Mouse (Mus musculus) G1E (cell line): ENCODE results near the gene Rhob. TPM values are rescaled to one million over a fixed set of nuclear protein-coding genes. Genes with fewer than 3 reads are reported as not detected.

Experiments
- ATAC-seq: 2 replicates; pipeline ENCODE4 v1.8.0; 2016; ENCODE audit warnings: mild to moderate bottlenecking; ENCODE audit not compliant: insufficient number of reproducible peaks, poor library complexity, low FRiP score, severe bottlenecking; ENCODE audit errors: extremely low read depth
- DNase-seq: peaks from one replicate; pipeline ENCODE4 v3.0.0; 2012; ENCODE audit warnings: low spot score
- H3K27me3 ChIP-seq: 2 replicates; pipeline ENCODE4 v1.6.1; 2012; ENCODE audit warnings: mild to moderate bottlenecking, low read length, inconsistent platforms; ENCODE audit not compliant: insufficient read depth
- H3K36me3 ChIP-seq: replicated peaks from 2 replicates; pipeline ENCODE3; 2012; ENCODE audit warnings: mild to moderate bottlenecking, inconsistent platforms
- H3K4me1 ChIP-seq: 2 replicates; pipeline ENCODE4 v1.6.1; 2012; ENCODE audit warnings: low read depth, low read length, inconsistent platforms, mixed read lengths; ENCODE audit not compliant: insufficient read depth
- H3K4me3 ChIP-seq: 2 replicates; pipeline ENCODE4 v1.5.1; 2012; ENCODE audit warnings: low read depth, mild to moderate bottlenecking, inconsistent platforms, low read length, moderate library complexity, mixed read lengths
- H3K9me3 ChIP-seq: replicated peaks from 2 replicates; pipeline ENCODE4 v1.6.1; 2012; ENCODE audit warnings: inconsistent platforms
- CTCF ChIP-seq: IDR thresholded peaks from 2 replicates; pipeline ENCODE4 v1.5.1; 2012; ENCODE audit warnings: low read depth, low read length, inconsistent platforms, mixed read lengths
- GATA1 ChIP-seq: IDR thresholded peaks from 2 replicates; pipeline ENCODE4 v1.6.1; 2012; ENCODE audit warnings: borderline replicate concordance, low read length, inconsistent platforms, mixed read lengths
- GATA2 ChIP-seq: IDR thresholded peaks from 2 replicates; pipeline ENCODE4 v1.6.1; 2012; ENCODE audit warnings: low read depth, low read length, inconsistent platforms, borderline replicate concordance
- POLR2AphosphoS5 ChIP-seq: IDR thresholded peaks from 2 replicates; pipeline ENCODE4 v1.6.1; 2012; ENCODE audit warnings: low read depth, low read length, inconsistent platforms; ENCODE audit not compliant: insufficient replicate concordance
- TAL1 ChIP-seq: conservative IDR thresholded peaks from 2 replicates; pipeline ENCODE4 v1.6.1; 2012; ENCODE audit warnings: low read depth, low read length, inconsistent platforms, mixed read lengths
- polyA plus RNA-seq: library from polyadenylated mRNA; stranded (reverse); fragments of >175 nt; gene quantifications from 2 replicates; pipeline ENCODE4 v1.2.3, GENCODE M21; 2012
- total RNA-seq, 2 experiments: library from RNA; stranded (forward) in 1 of 2; stranded (reverse) in 1 of 2; fragments of 200-1000 nt in 1 of 2; fragments of >200 nt in 1 of 2; fragmentation: Nextera tagmentation in 1 of 2; gene quantifications; 2 replicates each; pipeline ENCODE4 v1.2.3; 2014 to 2017

Gene Rhob
- total and polyA plus RNA-seq, 3 experiments: 0.14 to 2.2 (median 0.27) TPM

DNA sequence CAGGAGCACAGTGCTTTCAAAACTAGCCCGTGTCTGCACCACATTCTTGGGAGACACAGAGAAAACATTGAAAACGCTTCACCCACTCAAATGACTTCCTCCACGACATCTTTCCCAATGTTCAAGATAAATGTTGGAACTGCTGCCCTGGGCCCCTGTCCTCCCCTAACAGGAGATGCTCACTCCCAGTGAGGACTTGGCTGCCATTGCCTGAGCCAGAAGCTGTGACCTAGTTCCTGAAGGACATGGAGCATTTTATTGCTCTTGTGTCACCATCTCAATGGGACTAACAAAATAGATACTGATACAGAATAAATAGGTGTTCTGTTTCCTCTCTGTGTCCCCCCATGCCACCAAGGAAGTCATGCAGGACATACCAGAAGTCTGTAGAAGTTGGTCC, 5.1 kb downstream of the Rhob start:
- no peak for ATAC-seq
- no peak for TF ChIP-seq GATA1
- no peak for TF ChIP-seq POLR2AphosphoS5
- no peak for TF ChIP-seq GATA2
- TF ChIP-seq TAL1: no peak
- no peak for TF ChIP-seq CTCF
- Histone ChIP-seq H3K4me1 (peaks cover 5% of the 10 kb centered on the region; the same call in 1 of the 2 replicates), H3K27me3 (peaks cover 14% of the 10 kb centered on the region; the same call in 1 of the 2 replicates), H3K4me3 (no peak overlapping the region), H3K9me3 (peaks cover 11% of the 10 kb centered on the region), H3K36me3 (no peaks in the 10 kb centered on the region)
- no peak for DNase-seq

GRCm38 (mm10) chr12:8493386-8493785, 6.4 kb downstream of the Rhob start:
- no peaks in the 10 kb centered on the region for H3K4me1 ChIP-seq
- H3K4me3 ChIP-seq: no peak overlapping the region
- ATAC-seq (no peak), DNase-seq (no peak)
- H3K9me3 ChIP-seq: no peaks in the 10 kb centered on the region
- peaks cover 3% of the 10 kb centered on the region; the same call in 1 of the 2 replicates for H3K27me3 ChIP-seq
- TF ChIP-seq GATA1 (no peak), CTCF (no peak), GATA2 (no peak)
- H3K36me3 ChIP-seq: no peaks in the 10 kb centered on the region

- Histone ChIP-seq H3K4me3 (no peak overlapping the region), H3K4me1 (no peaks in the 10 kb centered on the region), H3K36me3 (no peaks in the 10 kb centered on the region), H3K9me3 (no peaks in the 10 kb centered on the region), H3K27me3 (no peaks in the 10 kb centered on the region; the same call in none of the 2 replicates)
- DNase-seq: no peak
- TF ChIP-seq GATA1: no peak
- no peak for TF ChIP-seq POLR2AphosphoS5
- TF ChIP-seq GATA2: no peak
- TF ChIP-seq TAL1: no peak
- no peak for ATAC-seq
Observed at GRCm38 (mm10) chr12:8489098-8489497, 10.7 kb downstream of the Rhob start.

DNA sequence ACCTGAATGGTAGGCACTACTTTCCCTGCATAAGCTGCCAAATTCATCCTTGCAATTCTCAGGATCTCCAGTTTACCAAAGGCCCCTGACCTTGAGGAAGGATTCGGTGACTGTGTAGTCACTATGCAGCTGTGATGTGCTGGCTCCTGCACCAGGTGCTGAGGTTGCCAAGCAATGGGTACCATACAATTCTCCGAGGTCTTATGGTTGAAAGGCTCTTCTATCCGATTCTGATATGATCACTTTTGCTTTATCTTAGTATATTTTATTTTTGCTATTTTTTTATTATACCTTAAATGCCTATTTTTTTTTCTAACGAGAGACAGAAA, 11.2 kb downstream of the Rhob start:
- no peak for ATAC-seq
- H3K27me3 ChIP-seq: no peaks in the 10 kb centered on the region; the same call in none of the 2 replicates
- TF ChIP-seq GATA2 (no peak), POLR2AphosphoS5 (no peak), TAL1 (no peak), CTCF (no peak), GATA1 (no peak)

GRCm38 (mm10) chr12:8487959-8488651, 11.7 kb downstream of the Rhob start:
- DNase-seq (no peak), ATAC-seq (no peak)
- Histone ChIP-seq H3K9me3 (no peaks in the 10 kb centered on the region), H3K4me1 (no peaks in the 10 kb centered on the region), H3K27me3 (no peaks in the 10 kb centered on the region; the same call in none of the 2 replicates), H3K4me3 (no peak overlapping the region), H3K36me3 (no peaks in the 10 kb centered on the region)
- TF ChIP-seq GATA2 (no peak), TAL1 (no peak), GATA1 (no peak), CTCF (no peak), POLR2AphosphoS5 (no peak)

More for the DNA sequence above, 11.2 kb downstream of the Rhob start:
- DNase-seq: no peak
- H3K9me3 ChIP-seq: no peaks in the 10 kb centered on the region
- no peaks in the 10 kb centered on the region for H3K36me3 ChIP-seq
- H3K4me3 ChIP-seq: no peak overlapping the region
- H3K4me1 ChIP-seq: no peaks in the 10 kb centered on the region

DNA sequence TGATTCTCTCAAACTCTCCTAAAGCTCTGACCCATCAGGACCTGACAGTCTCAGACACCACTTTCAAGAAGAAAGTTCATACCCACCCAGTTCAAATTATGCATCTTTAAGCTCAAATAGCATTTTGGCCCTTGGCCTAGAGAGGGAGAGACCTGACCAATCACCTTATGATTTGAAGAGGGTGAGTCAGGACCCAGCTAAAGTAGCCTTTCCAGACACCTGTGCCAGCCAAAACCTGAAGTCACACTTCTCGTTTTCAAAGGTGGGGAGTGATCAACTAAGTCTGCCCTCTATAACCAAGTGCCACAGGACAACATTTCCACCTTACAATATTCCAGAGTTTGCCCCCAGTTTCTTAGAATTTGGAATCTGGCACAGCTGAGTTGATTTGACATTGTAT, 12.5 kb downstream of the Rhob start:
- Histone ChIP-seq H3K4me3 (no peak overlapping the region), H3K4me1 (no peaks in the 10 kb centered on the region), H3K9me3 (no peaks in the 10 kb centered on the region), H3K36me3 (no peaks in the 10 kb centered on the region), H3K27me3 (no peaks in the 10 kb centered on the region; the same call in none of the 2 replicates)
- ATAC-seq (no peak), DNase-seq (no peak)
- TF ChIP-seq TAL1 (no peak), POLR2AphosphoS5 (no peak), GATA1 (no peak), GATA2 (no peak), CTCF (no peak)

DNA sequence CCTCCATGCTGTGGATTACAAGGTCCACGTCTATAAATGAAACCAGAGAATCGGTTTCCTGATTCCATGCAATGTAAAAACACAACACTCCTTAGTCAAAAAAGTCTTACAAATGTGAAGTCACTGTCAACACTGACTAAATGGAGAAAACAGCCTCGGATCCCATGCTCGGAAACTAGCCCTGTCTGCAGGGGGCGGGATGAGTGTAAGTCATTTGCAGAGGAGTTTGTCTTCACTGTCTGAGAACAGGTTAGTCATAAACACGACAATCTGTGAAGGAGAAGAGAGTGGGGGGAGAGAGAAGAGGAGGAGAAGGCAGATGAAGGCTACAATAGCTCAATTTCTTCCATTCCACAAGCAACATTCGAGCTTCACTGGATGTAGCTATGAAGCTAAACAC, 14.6 kb downstream of the Rhob start:
- Histone ChIP-seq H3K4me1 (no peaks in the 10 kb centered on the region), H3K4me3 (no peak overlapping the region), H3K27me3 (no peaks in the 10 kb centered on the region; the same call in none of the 2 replicates), H3K36me3 (no peaks in the 10 kb centered on the region), H3K9me3 (no peaks in the 10 kb centered on the region)
- no peak for ATAC-seq
- TF ChIP-seq GATA2 (no peak), TAL1 (no peak), CTCF (no peak), POLR2AphosphoS5 (no peak)
- DNase-seq: no peak
